Mouse (Mus musculus) hindbrain, embryonic 13.5 days (tissue): ENCODE measurements at regions not wholly inside any gene's neighbourhood (a gene's known extent, or its start where the extent isn't known, plus 50 kb on each side); places are given as distances from the start of the nearest gene placed in this dataset.

ENCODE experiments used
- ATAC-seq: fragments of 200-750 bp; cut with Nextera tagmentation; 2 replicates; pipeline ENCODE4 v1.8.0; 2017; ENCODE audit warnings: moderate TSS enrichment; ENCODE audit not compliant: low FRiP score
- H3K27ac ChIP-seq: fragments of 300-500 bp; sonication (generic); 2 replicates; pipeline ENCODE4 v1.5.1; 2015; ENCODE audit warnings: inconsistent platforms, mild to moderate bottlenecking, moderate library complexity
- H3K27me3 ChIP-seq: fragments of 300-500 bp; sonication (generic); 2 replicates; pipeline ENCODE4 v1.6.1; 2015; ENCODE audit warnings: mild to moderate bottlenecking, inconsistent platforms
- H3K36me3 ChIP-seq: fragments of 300-500 bp; sonication (generic); 2 replicates; pipeline ENCODE4 v1.6.1; 2015; ENCODE audit warnings: mild to moderate bottlenecking, inconsistent platforms
- H3K4me1 ChIP-seq: fragments of 300-500 bp; sonication (generic); replicated peaks from 2 replicates; pipeline ENCODE4 v1.6.1; 2015; ENCODE audit warnings: inconsistent platforms
- H3K4me2 ChIP-seq: fragments of 300-500 bp; sonication (generic); 2 replicates; pipeline ENCODE4 v1.6.1; 2015; ENCODE audit warnings: inconsistent platforms, mild to moderate bottlenecking, moderate library complexity
- H3K4me3 ChIP-seq: fragments of 300-500 bp; sonication (generic); 2 replicates; pipeline ENCODE4 v1.5.1; 2015; ENCODE audit warnings: mild to moderate bottlenecking, inconsistent platforms
- H3K9ac ChIP-seq: fragments of 300-500 bp; sonication (generic); 2 replicates; pipeline ENCODE4 v1.6.1; 2015; ENCODE audit warnings: mild to moderate bottlenecking, inconsistent platforms
- H3K9me3 ChIP-seq: fragments of 300-500 bp; sonication (generic); 2 replicates; pipeline ENCODE4 v1.6.1; 2016; ENCODE audit warnings: inconsistent platforms
- WGBS: fragments of 180-500 bp; shearing (Covaris S2); methylation state at CpG from one replicate; pipeline ENCODE4 v1.1.7; 2015; 5-methylcytosine and 5-hydroxymethylcytosine counted together

DNA sequence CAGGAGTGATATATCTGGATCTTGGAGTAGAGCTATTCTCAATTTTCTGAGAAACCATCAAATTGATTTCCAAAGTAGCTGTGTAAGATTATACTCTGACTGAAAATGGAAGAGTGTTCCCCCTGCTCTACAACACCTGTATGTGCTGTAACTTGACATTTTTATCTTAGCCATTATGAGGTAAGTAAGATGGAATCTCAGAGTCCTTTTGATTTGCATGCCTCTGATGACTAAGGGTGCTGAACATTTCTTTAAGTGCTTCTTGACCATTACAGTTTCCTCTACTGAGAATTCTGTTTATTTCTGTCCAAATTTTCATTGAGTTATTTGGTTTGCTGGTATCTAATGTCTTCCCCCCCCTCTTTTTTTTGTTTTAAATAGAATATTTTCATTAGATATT, 343.0 kb downstream of the Adcyap1 start:
- ATAC-seq: no peak
- H3K9ac ChIP-seq: no peak overlapping the region
- H3K36me3 ChIP-seq: no peaks in the 10 kb centered on the region
- H3K4me2 ChIP-seq: no peak overlapping the region
- no peaks in the 10 kb centered on the region for H3K4me1 ChIP-seq
- no peak overlapping the region for H3K27ac ChIP-seq
- H3K9me3 ChIP-seq: no peaks in the 10 kb centered on the region
- H3K4me3 ChIP-seq: no peak overlapping the region
- no peaks in the 10 kb centered on the region for H3K27me3 ChIP-seq

DNA sequence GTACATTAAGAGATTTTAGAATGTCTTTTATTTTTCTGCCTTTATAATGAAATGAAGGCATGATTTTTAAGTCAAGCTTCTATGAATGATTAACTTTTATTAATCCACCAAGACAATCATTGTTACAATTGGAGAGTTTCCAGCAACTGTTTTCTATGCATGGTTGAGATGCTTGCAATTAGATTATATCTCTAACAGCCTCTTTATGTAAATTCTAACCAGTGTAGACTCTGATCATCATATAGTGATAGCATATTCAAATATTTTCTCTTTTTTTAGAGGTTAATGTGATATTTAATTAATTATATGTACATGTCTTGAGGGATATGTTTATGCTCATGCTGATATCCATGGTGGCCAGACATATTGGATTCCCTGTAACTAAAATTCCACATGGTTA, 351.5 kb downstream of the Adcyap1 start:
- H3K27ac ChIP-seq: no peak overlapping the region
- H3K4me2 ChIP-seq: no peak overlapping the region
- no peaks in the 10 kb centered on the region for H3K27me3 ChIP-seq
- H3K36me3 ChIP-seq: no peaks in the 10 kb centered on the region
- ATAC-seq: no peak
- H3K9me3 ChIP-seq: no peaks in the 10 kb centered on the region
- no peak overlapping the region for H3K4me3 ChIP-seq
- H3K9ac ChIP-seq: no peak overlapping the region
- H3K4me1 ChIP-seq: no peaks in the 10 kb centered on the region

DNA sequence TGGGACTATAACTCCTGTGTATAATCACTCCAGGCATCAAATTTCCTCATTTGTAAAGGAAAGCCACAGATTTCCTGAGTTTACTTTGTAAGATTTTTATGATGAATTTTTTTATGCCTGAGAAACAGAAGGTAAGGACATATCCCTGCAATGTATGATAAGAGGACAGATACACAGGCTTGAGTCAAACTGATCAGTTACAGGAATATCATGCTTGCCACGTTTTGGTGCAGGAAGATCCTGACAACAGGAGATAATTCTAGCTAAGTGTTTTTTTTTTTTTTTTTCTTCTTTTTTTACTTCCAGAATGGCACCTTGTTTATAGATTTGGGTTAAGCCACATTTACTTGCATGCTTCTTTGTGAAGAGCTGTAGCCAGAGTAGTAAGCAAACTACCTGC, 357.1 kb downstream of the Adcyap1 start:
- no peak overlapping the region for H3K4me2 ChIP-seq
- H3K9ac ChIP-seq: no peak overlapping the region
- H3K27ac ChIP-seq: no peak overlapping the region
- H3K36me3 ChIP-seq: no peaks in the 10 kb centered on the region
- no peaks in the 10 kb centered on the region for H3K9me3 ChIP-seq
- ATAC-seq: no peak
- WGBS: 70% methylated on average over 1 of the region's 1 CpGs
- H3K27me3 ChIP-seq: no peaks in the 10 kb centered on the region
- no peak overlapping the region for H3K4me3 ChIP-seq
- H3K4me1 ChIP-seq: no peaks in the 10 kb centered on the region

DNA sequence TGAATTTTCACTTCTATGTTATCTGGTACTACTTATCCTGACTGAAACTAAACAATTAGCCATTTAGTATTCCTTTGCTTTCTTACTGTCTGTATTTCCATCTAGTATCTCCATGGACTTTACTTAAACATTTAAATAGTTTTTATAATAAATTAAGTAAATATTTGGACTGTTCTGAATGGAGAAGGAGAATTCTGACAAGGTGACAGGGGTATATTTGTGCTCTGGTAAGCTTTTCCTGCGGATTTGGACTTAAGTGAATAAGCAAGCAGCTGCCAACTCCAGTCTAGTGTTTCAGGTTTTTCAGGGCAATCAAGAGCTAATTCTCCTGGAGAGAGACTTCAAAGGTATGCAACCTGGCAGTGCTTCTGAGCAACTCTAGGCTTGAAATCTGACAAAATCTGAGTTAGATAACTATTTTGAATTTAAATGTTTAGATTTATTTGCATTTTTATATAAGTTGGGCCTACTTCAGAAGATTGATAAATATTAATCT, 364.5 kb downstream of the Adcyap1 start:
- WGBS: 67% methylated on average over 1 of the region's 1 CpGs
- H3K27ac ChIP-seq: no peak overlapping the region
- H3K4me2 ChIP-seq: no peak overlapping the region
- no peak overlapping the region for H3K4me3 ChIP-seq
- no peaks in the 10 kb centered on the region for H3K27me3 ChIP-seq
- no peaks in the 10 kb centered on the region for H3K4me1 ChIP-seq
- H3K9ac ChIP-seq: no peak overlapping the region
- H3K9me3 ChIP-seq: no peaks in the 10 kb centered on the region
- ATAC-seq: no peak
- H3K36me3 ChIP-seq: no peaks in the 10 kb centered on the region

- H3K4me2 ChIP-seq: no peak overlapping the region
- no peaks in the 10 kb centered on the region for H3K36me3 ChIP-seq
- no peak overlapping the region for H3K27ac ChIP-seq
- no peak overlapping the region for H3K9ac ChIP-seq
- no peaks in the 10 kb centered on the region for H3K27me3 ChIP-seq
- no peaks in the 10 kb centered on the region for H3K4me1 ChIP-seq
- ATAC-seq: no peak
- no peak overlapping the region for H3K4me3 ChIP-seq
- H3K9me3 ChIP-seq: no peaks in the 10 kb centered on the region
- 92% methylated on average over 5 of the region's 5 CpGs for WGBS
These were observed 381.2 kb downstream of the Adcyap1 start for GRCm38 (mm10) chr17:93579981-93580380.

DNA sequence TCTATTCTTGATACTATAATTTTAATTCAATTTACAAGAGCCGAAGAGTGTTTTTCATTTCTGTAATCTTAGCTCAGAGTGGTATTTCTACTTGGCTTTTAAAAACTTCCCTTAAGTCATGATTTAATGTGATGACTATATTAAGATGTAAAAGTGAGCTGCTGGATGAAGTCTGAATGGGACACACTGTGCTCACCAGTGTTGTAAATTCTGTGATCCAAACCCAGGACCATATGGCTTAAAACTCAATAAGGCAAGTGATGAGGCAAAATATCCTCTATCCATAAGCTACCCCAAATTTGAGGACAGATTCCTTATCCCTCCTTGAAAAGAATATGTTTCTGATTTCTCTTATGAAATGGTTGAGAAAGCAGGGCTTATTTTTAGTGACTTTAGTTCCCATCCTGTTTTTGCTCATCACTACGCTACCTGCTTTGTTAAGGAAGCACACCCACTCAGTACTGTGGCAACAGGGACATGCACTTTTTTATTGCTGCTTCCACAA, 399.4 kb downstream of the Adcyap1 start:
- no peak for ATAC-seq
- Histone ChIP-seq H3K4me3 (no peak overlapping the region), H3K36me3 (no peaks in the 10 kb centered on the region), H3K4me1 (no peaks in the 10 kb centered on the region), H3K9ac (no peak overlapping the region), H3K4me2 (no peak overlapping the region), H3K9me3 (no peaks in the 10 kb centered on the region), H3K27ac (no peak overlapping the region), H3K27me3 (no peaks in the 10 kb centered on the region)
- WGBS: 92% methylated on average over 2 of the region's 2 CpGs

- Histone ChIP-seq H3K4me3 (no peak overlapping the region), H3K9ac (no peak overlapping the region)
These were observed 401.4 kb downstream of the Adcyap1 start for GRCm38 (mm10) chr17:93600236-93600635.

GRCm38 (mm10) chr17:93609261-93609660, 410.4 kb downstream of the Adcyap1 start:
- 84% methylated on average over 1 of the region's 1 CpGs for WGBS
- H3K9ac ChIP-seq: no peak overlapping the region
- no peak overlapping the region for H3K4me3 ChIP-seq
- H3K27me3 ChIP-seq: no peaks in the 10 kb centered on the region
- no peak for ATAC-seq
- H3K36me3 ChIP-seq: no peaks in the 10 kb centered on the region
- H3K4me1 ChIP-seq: no peaks in the 10 kb centered on the region
- H3K27ac ChIP-seq: no peak overlapping the region
- no peak overlapping the region for H3K4me2 ChIP-seq
- H3K9me3 ChIP-seq: no peaks in the 10 kb centered on the region

More at GRCm38 (mm10) chr17:93600236-93600635, 401.4 kb downstream of the Adcyap1 start:
- Histone ChIP-seq H3K27ac (no peak overlapping the region), H3K4me2 (no peak overlapping the region), H3K27me3 (no peaks in the 10 kb centered on the region), H3K36me3 (no peaks in the 10 kb centered on the region), H3K4me1 (no peaks in the 10 kb centered on the region), H3K9me3 (no peaks in the 10 kb centered on the region)
- no peak for ATAC-seq
- 84% methylated on average over 3 of the region's 3 CpGs for WGBS

- WGBS: 38% methylated on average over 1 of the region's 1 CpGs
- no peak overlapping the region for H3K9ac ChIP-seq
- no peak overlapping the region for H3K4me3 ChIP-seq
- no peaks in the 10 kb centered on the region for H3K36me3 ChIP-seq
- no peak for ATAC-seq
- no peaks in the 10 kb centered on the region for H3K4me1 ChIP-seq
- no peak overlapping the region for H3K27ac ChIP-seq
- H3K4me2 ChIP-seq: no peak overlapping the region
- H3K27me3 ChIP-seq: no peaks in the 10 kb centered on the region
- H3K9me3 ChIP-seq: no peaks in the 10 kb centered on the region
These were observed 411.3 kb downstream of the Adcyap1 start for GRCm38 (mm10) chr17:93609942-93610596.
